Mouse (Mus musculus) neural tube, embryonic 15.5 days (tissue): ENCODE results near the gene Chst3. TPM values are rescaled to one million over a fixed set of nuclear protein-coding genes. Genes with fewer than 3 reads are reported as not detected.
"Not testable (repeated sequence)": the region's sequence is repeated elsewhere in the genome, so short reads cannot be mapped to it uniquely, and the experiment has no call there.

ENCODE experiments used
- ATAC-seq: fragments of 200-750 bp; cut with Nextera tagmentation; 2 replicates; pipeline ENCODE4 v1.8.0; 2017; ENCODE audit warnings: mild to moderate bottlenecking, moderate TSS enrichment, moderate library complexity; ENCODE audit not compliant: low FRiP score
- H3K27ac ChIP-seq: fragments of 300-500 bp; sonication (generic); replicated peaks from 2 replicates; pipeline ENCODE4 v1.5.1; 2015; ENCODE audit warnings: mild to moderate bottlenecking, inconsistent platforms
- H3K27me3 ChIP-seq: fragments of 300-500 bp; sonication (generic); replicated peaks from 2 replicates; pipeline ENCODE4 v1.6.1; 2015; ENCODE audit warnings: inconsistent platforms
- H3K36me3 ChIP-seq: fragments of 300-500 bp; sonication (generic); 2 replicates; pipeline ENCODE4 v1.6.1; 2015; ENCODE audit warnings: inconsistent platforms
- H3K4me1 ChIP-seq: fragments of 300-500 bp; sonication (generic); 2 replicates; pipeline ENCODE4 v1.6.1; 2015; ENCODE audit warnings: inconsistent platforms
- H3K4me2 ChIP-seq: fragments of 300-500 bp; sonication (generic); 2 replicates; pipeline ENCODE4 v1.6.1; 2015; ENCODE audit warnings: inconsistent platforms, mild to moderate bottlenecking, moderate library complexity
- H3K4me3 ChIP-seq: fragments of 300-500 bp; sonication (generic); replicated peaks from 2 replicates; pipeline ENCODE4 v1.5.1; 2015; ENCODE audit warnings: mild to moderate bottlenecking, inconsistent platforms
- H3K9ac ChIP-seq: fragments of 300-500 bp; sonication (generic); replicated peaks from 2 replicates; pipeline ENCODE4 v1.6.1; 2015; ENCODE audit warnings: mild to moderate bottlenecking, inconsistent platforms
- H3K9me3 ChIP-seq: fragments of 300-500 bp; sonication (generic); replicated peaks from 2 replicates; pipeline ENCODE4 v1.6.1; 2016; ENCODE audit warnings: inconsistent platforms
- WGBS: fragments of 180-500 bp; shearing (Covaris S2); methylation state at CpG from one replicate; pipeline ENCODE4 v1.1.7; 2015; ENCODE audit warnings: mixed read lengths; 5-methylcytosine and 5-hydroxymethylcytosine counted together
- polyA plus RNA-seq: library from polyadenylated mRNA; unstranded; fragments of >200 nt; fragmentation: Nextera tagmentation; extraction: Ambion mirVana; gene quantifications from 2 replicates; pipeline ENCODE4 v1.2.1, GENCODE M21; 2015

Gene Chst3
- polyA plus RNA-seq, 1 experiment from 2014 or later, result 1.9 TPM

GRCm38 (mm10) chr10:60193532-60194423 lies 25.3 kb downstream of the Chst3 start:
- no peaks in the 10 kb centered on the region for H3K36me3 ChIP-seq
- ATAC-seq, result peak; percentile 82
- peak overlapping the region; percentile 28; the same call in 1 of the 2 replicates for H3K9ac ChIP-seq
- H3K27me3 ChIP-seq, result no peaks in the 10 kb centered on the region
- WGBS, result 4% methylated on average over 19 of the region's 19 CpGs
- no peaks in the 10 kb centered on the region for H3K9me3 ChIP-seq
- H3K4me3 ChIP-seq, result peak overlapping the region; percentile 2; the same call in 1 of the 2 replicates
- H3K4me2 ChIP-seq, result peak overlapping the region; percentile 48
- H3K4me1 ChIP-seq, result peaks cover 45% of the 10 kb centered on the region
- peak overlapping the region; percentile 80 for H3K27ac ChIP-seq

GRCm38 (mm10) chr10:60191796-60192195 lies 27.3 kb downstream of the Chst3 start:
- H3K27ac ChIP-seq, result peak overlapping the region; percentile 66
- peak overlapping the region; percentile 24; the same call in 1 of the 2 replicates for H3K9ac ChIP-seq
- peaks cover 37% of the 10 kb centered on the region for H3K4me1 ChIP-seq
- no peaks in the 10 kb centered on the region for H3K36me3 ChIP-seq
- H3K4me3 ChIP-seq, result peak overlapping the region; percentile 35
- no peaks in the 10 kb centered on the region for H3K27me3 ChIP-seq
- WGBS, result under 1% methylated on average over 17 of the region's 17 CpGs
- ATAC-seq, result peak; percentile 66
- no peaks in the 10 kb centered on the region for H3K9me3 ChIP-seq
- H3K4me2 ChIP-seq, result peak overlapping the region; percentile 63

- no peak for ATAC-seq
- Histone ChIP-seq H3K4me2 (no peak overlapping the region), H3K36me3 (no peaks in the 10 kb centered on the region), H3K9me3 (no peaks in the 10 kb centered on the region), H3K27me3 (no peaks in the 10 kb centered on the region), H3K4me3 (no peak overlapping the region), H3K27ac (no peak overlapping the region), H3K4me1 (peaks cover 36% of the 10 kb centered on the region), H3K9ac (no peak overlapping the region)
- 85% methylated on average over 6 of the region's 6 CpGs for WGBS
Measured at GRCm38 (mm10) chr10:60189534-60190186, 29.4 kb downstream of the Chst3 start.

GRCm38 (mm10) chr10:60186191-60186945 lies 32.7 kb downstream of the Chst3 start:
- H3K9ac ChIP-seq, result no peak overlapping the region
- H3K27ac ChIP-seq, result no peak overlapping the region
- no peaks in the 10 kb centered on the region for H3K27me3 ChIP-seq
- 82% methylated on average over 44 of the region's 44 CpGs for WGBS
- no peaks in the 10 kb centered on the region for H3K36me3 ChIP-seq
- no peak overlapping the region for H3K4me3 ChIP-seq
- no peak for ATAC-seq
- H3K4me2 ChIP-seq, result no peak overlapping the region
- H3K9me3 ChIP-seq, result no peaks in the 10 kb centered on the region
- H3K4me1 ChIP-seq, result peaks cover 15% of the 10 kb centered on the region; the same call in 1 of the 2 replicates

GRCm38 (mm10) chr10:60185023-60185709 lies 33.9 kb downstream of the Chst3 start:
- no peak overlapping the region for H3K4me3 ChIP-seq
- peak overlapping the region; percentile 10; the same call in 1 of the 2 replicates for H3K27ac ChIP-seq
- H3K27me3 ChIP-seq, result no peaks in the 10 kb centered on the region
- H3K4me1 ChIP-seq, result 0 out of 2 replicates have a peak, but pooled peaks cover 11% of the 10 kb centered on the region
- H3K4me2 ChIP-seq, result no peak overlapping the region
- no peaks in the 10 kb centered on the region for H3K36me3 ChIP-seq
- peak; percentile 23; the same call in 1 of the 2 replicates for ATAC-seq
- no peaks in the 10 kb centered on the region for H3K9me3 ChIP-seq
- no peak overlapping the region for H3K9ac ChIP-seq
- 84% methylated on average over 10 of the region's 10 CpGs for WGBS

- not testable (repeated sequence) for ATAC-seq, H3K36me3 ChIP-seq, H3K27ac ChIP-seq, H3K27me3 ChIP-seq, H3K4me2 ChIP-seq, H3K4me3 ChIP-seq, H3K9me3 ChIP-seq, H3K9ac ChIP-seq, H3K4me1 ChIP-seq
- WGBS, result 93% methylated on average over 9 of the region's 9 CpGs
Measured at GRCm38 (mm10) chr10:60175306-60175705, 43.8 kb downstream of the Chst3 start.

- no peak overlapping the region for H3K4me2 ChIP-seq
- H3K36me3 ChIP-seq, result no peaks in the 10 kb centered on the region
- no peaks in the 10 kb centered on the region for H3K27me3 ChIP-seq
- no peak for ATAC-seq
- no peak overlapping the region for H3K4me3 ChIP-seq
- no peaks in the 10 kb centered on the region for H3K9me3 ChIP-seq
- H3K9ac ChIP-seq, result no peak overlapping the region
- 71% methylated on average over 3 of the region's 3 CpGs for WGBS
- H3K27ac ChIP-seq, result no peak overlapping the region
- peaks cover 7% of the 10 kb centered on the region; the same call in 1 of the 2 replicates for H3K4me1 ChIP-seq
Measured at GRCm38 (mm10) chr10:60174506-60174905, 44.6 kb downstream of the Chst3 start.

GRCm38 (mm10) chr10:60173035-60173434 lies 46.0 kb downstream of the Chst3 start:
- H3K27ac ChIP-seq, result no peak overlapping the region
- H3K4me2 ChIP-seq, result no peak overlapping the region
- ATAC-seq, result no peak; the same call in 1 of the 2 replicates
- no peaks in the 10 kb centered on the region for H3K9me3 ChIP-seq
- H3K9ac ChIP-seq, result no peak overlapping the region
- WGBS, result 54% methylated on average over 10 of the region's 10 CpGs
- no peaks in the 10 kb centered on the region for H3K27me3 ChIP-seq
- H3K4me1 ChIP-seq, result peaks cover 7% of the 10 kb centered on the region; the same call in 1 of the 2 replicates
- no peak overlapping the region for H3K4me3 ChIP-seq
- H3K36me3 ChIP-seq, result no peaks in the 10 kb centered on the region

- 91% methylated on average over 4 of the region's 4 CpGs for WGBS
Measured at GRCm38 (mm10) chr10:60172306-60172705, 46.8 kb downstream of the Chst3 start.

GRCm38 (mm10) chr10:60171368-60171767 lies 47.7 kb downstream of the Chst3 start:
- H3K4me1 ChIP-seq, result peaks cover 7% of the 10 kb centered on the region; the same call in 1 of the 2 replicates
- no peak overlapping the region for H3K27ac ChIP-seq
- 95% methylated on average over 5 of the region's 5 CpGs for WGBS
- no peak overlapping the region for H3K9ac ChIP-seq
- H3K4me3 ChIP-seq, result no peak overlapping the region
- H3K36me3 ChIP-seq, result no peaks in the 10 kb centered on the region
- H3K27me3 ChIP-seq, result no peaks in the 10 kb centered on the region
- H3K4me2 ChIP-seq, result no peak overlapping the region
- ATAC-seq, result no peak
- H3K9me3 ChIP-seq, result no peaks in the 10 kb centered on the region

More at GRCm38 (mm10) chr10:60172306-60172705, 46.8 kb downstream of the Chst3 start:
- Histone ChIP-seq H3K4me3 (no peak overlapping the region), H3K27ac (no peak overlapping the region), H3K9ac (no peak overlapping the region), H3K27me3 (no peaks in the 10 kb centered on the region), H3K36me3 (no peaks in the 10 kb centered on the region), H3K9me3 (no peaks in the 10 kb centered on the region), H3K4me2 (no peak overlapping the region), H3K4me1 (peaks cover 7% of the 10 kb centered on the region; the same call in 1 of the 2 replicates)
- ATAC-seq, result no peak
